Mouse (Mus musculus) limb, embryonic 13.5 days (tissue): ENCODE data around the gene Gm20489. TPM values are rescaled to one million over a fixed set of nuclear protein-coding genes. Genes with fewer than 3 reads are reported as not detected.

Source experiments
- ATAC-seq: fragments of 200-750 bp; cut with Nextera tagmentation; 2 replicates; pipeline ENCODE4 v1.8.0; 2017; ENCODE audit warnings: low read depth, moderate number of reproducible peaks, moderate TSS enrichment; ENCODE audit not compliant: low FRiP score
- H3K27ac ChIP-seq: fragments of 300-500 bp; sonication (generic); 2 replicates; pipeline ENCODE4 v1.5.1; 2015; ENCODE audit warnings: inconsistent platforms, mild to moderate bottlenecking, moderate library complexity
- H3K27me3 ChIP-seq: fragments of 300-500 bp; sonication (generic); 2 replicates; pipeline ENCODE4 v1.6.1; 2015; ENCODE audit warnings: mild to moderate bottlenecking, inconsistent platforms
- H3K36me3 ChIP-seq: fragments of 300-500 bp; sonication (generic); 2 replicates; pipeline ENCODE4 v1.6.1; 2015; ENCODE audit warnings: inconsistent platforms, mild to moderate bottlenecking, moderate library complexity
- H3K4me1 ChIP-seq: fragments of 300-500 bp; sonication (generic); 2 replicates; pipeline ENCODE4 v1.6.1; 2015; ENCODE audit warnings: inconsistent platforms
- H3K4me2 ChIP-seq: fragments of 300-500 bp; sonication (generic); replicated peaks from 2 replicates; pipeline ENCODE4 v1.6.1; 2015; ENCODE audit warnings: inconsistent platforms, mild to moderate bottlenecking, moderate library complexity
- H3K4me3 ChIP-seq: fragments of 300-500 bp; sonication (generic); 2 replicates; pipeline ENCODE4 v1.5.1; 2015; ENCODE audit warnings: moderate library complexity, mild to moderate bottlenecking, inconsistent platforms
- H3K9ac ChIP-seq: fragments of 300-500 bp; sonication (generic); 2 replicates; pipeline ENCODE4 v1.6.1; 2015; ENCODE audit warnings: mild to moderate bottlenecking, inconsistent platforms
- H3K9me3 ChIP-seq: fragments of 300-500 bp; sonication (generic); 2 replicates; pipeline ENCODE4 v1.6.1; 2016; ENCODE audit warnings: inconsistent platforms
- WGBS: fragments of 180-500 bp; shearing (Covaris S2); methylation state at CpG from one replicate; pipeline ENCODE4 v1.1.7; 2015; 5-methylcytosine and 5-hydroxymethylcytosine counted together
- polyA plus RNA-seq: library from polyadenylated mRNA; unstranded; fragments of >200 nt; fragmentation: Nextera tagmentation; extraction: Ambion mirVana; gene quantifications from 2 replicates; pipeline ENCODE4 v1.2.1, GENCODE M21; 2015

The Gm20489 gene
- not detected in 2 replicates for polyA plus RNA-seq

GRCm38 (mm10) chrX:101268755-101269124 lies at the start of gene Gm20489:
Gm20489 (minus strand) TSS chrX:101269023.
- H3K9me3 ChIP-seq, result no peaks in the 10 kb centered on the region
- no peak for ATAC-seq
- WGBS, result 44% methylated on average over 3 of the region's 3 CpGs
- H3K4me3 ChIP-seq, result no peak within 1 kb of the TSS
- H3K4me1 ChIP-seq, result peaks cover 2% of the 10 kb centered on the region; the same call in 1 of the 2 replicates
- H3K9ac ChIP-seq, result no peak within 1 kb of the TSS
- no peak within 1 kb of the TSS for H3K4me2 ChIP-seq
- peaks cover 20% of the 10 kb centered on the region; the same call in 1 of the 2 replicates for H3K27me3 ChIP-seq
- H3K36me3 ChIP-seq, result no peaks in the 10 kb centered on the region
- no peak within 1 kb of the TSS for H3K27ac ChIP-seq

GRCm38 (mm10) chrX:101313625-101314359 lies 45.0 kb upstream of the Gm20489 start:
- Histone ChIP-seq H3K9ac (no peak overlapping the region), H3K9me3 (no peaks in the 10 kb centered on the region), H3K4me2 (no peak overlapping the region), H3K4me3 (no peak overlapping the region), H3K4me1 (no peaks in the 10 kb centered on the region), H3K27ac (no peak overlapping the region), H3K36me3 (peaks cover 16% of the 10 kb centered on the region), H3K27me3 (peaks cover 10% of the 10 kb centered on the region; the same call in 1 of the 2 replicates)
- WGBS, result 38% methylated on average over 6 of the region's 6 CpGs
- ATAC-seq, result no peak

GRCm38 (mm10) chrX:101309299-101309698 lies 40.5 kb upstream of the Gm20489 start:
- H3K4me2 ChIP-seq, result no peak overlapping the region
- no peaks in the 10 kb centered on the region for H3K9me3 ChIP-seq
- WGBS, result 92% methylated on average over 5 of the region's 5 CpGs
- peaks cover 26% of the 10 kb centered on the region; the same call in 1 of the 2 replicates for H3K27me3 ChIP-seq
- no peak overlapping the region for H3K4me3 ChIP-seq
- peaks cover 10% of the 10 kb centered on the region for H3K36me3 ChIP-seq
- H3K27ac ChIP-seq, result no peak overlapping the region
- no peak overlapping the region for H3K9ac ChIP-seq
- ATAC-seq, result no peak
- no peaks in the 10 kb centered on the region for H3K4me1 ChIP-seq

GRCm38 (mm10) chrX:101304646-101305045 lies 35.8 kb upstream of the Gm20489 start:
- no peak overlapping the region for H3K9ac ChIP-seq
- H3K27ac ChIP-seq, result no peak overlapping the region
- 50% methylated on average over 2 of the region's 2 CpGs for WGBS
- H3K4me1 ChIP-seq, result peaks cover 28% of the 10 kb centered on the region
- no peak for ATAC-seq
- no peak overlapping the region for H3K4me3 ChIP-seq
- peaks cover 6% of the 10 kb centered on the region; the same call in 1 of the 2 replicates for H3K36me3 ChIP-seq
- peaks cover 25% of the 10 kb centered on the region for H3K27me3 ChIP-seq
- no peak overlapping the region for H3K4me2 ChIP-seq
- H3K9me3 ChIP-seq, result no peaks in the 10 kb centered on the region

GRCm38 (mm10) chrX:101301654-101302053 lies 32.8 kb upstream of the Gm20489 start:
- peaks cover 28% of the 10 kb centered on the region for H3K4me1 ChIP-seq
- 77% methylated on average over 9 of the region's 9 CpGs for WGBS
- no peak overlapping the region for H3K4me3 ChIP-seq
- H3K27me3 ChIP-seq, result peaks cover 16% of the 10 kb centered on the region
- H3K9me3 ChIP-seq, result no peaks in the 10 kb centered on the region
- peak overlapping the region; percentile 62 for H3K4me2 ChIP-seq
- no peak overlapping the region for H3K9ac ChIP-seq
- H3K36me3 ChIP-seq, result peaks cover 12% of the 10 kb centered on the region
- no peak for ATAC-seq
- H3K27ac ChIP-seq, result no peak overlapping the region; the same call in 1 of the 2 replicates

- Histone ChIP-seq H3K4me3 (peak overlapping the region; percentile 49), H3K27me3 (peaks cover 16% of the 10 kb centered on the region), H3K4me1 (peaks cover 28% of the 10 kb centered on the region), H3K27ac (peak overlapping the region; percentile 72), H3K36me3 (peaks cover 24% of the 10 kb centered on the region), H3K4me2 (peak overlapping the region; percentile 62), H3K9ac (peak overlapping the region; percentile 39), H3K9me3 (no peaks in the 10 kb centered on the region)
- ATAC-seq, result peak; percentile 25
- WGBS, result 36% methylated on average over 13 of the region's 13 CpGs
Observed at GRCm38 (mm10) chrX:101300427-101301030, 31.7 kb upstream of the Gm20489 start.

- peaks cover 29% of the 10 kb centered on the region for H3K36me3 ChIP-seq
- H3K27ac ChIP-seq, result peak overlapping the region; percentile 72
- no peaks in the 10 kb centered on the region for H3K9me3 ChIP-seq
- ATAC-seq, result peak; percentile 87
- peak overlapping the region; percentile 68 for H3K9ac ChIP-seq
- peaks cover 28% of the 10 kb centered on the region for H3K4me1 ChIP-seq
- H3K4me3 ChIP-seq, result peak overlapping the region; percentile 49
- H3K4me2 ChIP-seq, result peak overlapping the region; percentile 62
- WGBS, result 29% methylated on average over 11 of the region's 13 CpGs
- peaks cover 13% of the 10 kb centered on the region for H3K27me3 ChIP-seq
Observed at GRCm38 (mm10) chrX:101299473-101300426, 30.9 kb upstream of the Gm20489 start.

- H3K9me3 ChIP-seq, result no peaks in the 10 kb centered on the region
- H3K9ac ChIP-seq, result peak within 1 kb of the TSS; percentile 68
- H3K4me3 ChIP-seq, result peak within 1 kb of the TSS; percentile 49
- ATAC-seq, result no peak; the same call in 1 of the 2 replicates
- H3K27me3 ChIP-seq, result peaks cover 8% of the 10 kb centered on the region
- peaks cover 34% of the 10 kb centered on the region for H3K36me3 ChIP-seq
- peak within 1 kb of the TSS; percentile 72; the same call in 1 of the 2 replicates for H3K27ac ChIP-seq
- H3K4me2 ChIP-seq, result peak within 1 kb of the TSS; percentile 62
- H3K4me1 ChIP-seq, result peaks cover 26% of the 10 kb centered on the region
- WGBS, result 27% methylated on average over 12 of the region's 24 CpGs
Observed at GRCm38 (mm10) chrX:101299055-101299454, 30.2 kb upstream of the Gm20489 start, which contains the start of gene Nlgn3. Nlgn3 (plus strand) TSS chrX:101299168.

- H3K36me3 ChIP-seq, result peaks cover 90% of the 10 kb centered on the region
- no peak overlapping the region for H3K9ac ChIP-seq
- peaks cover 7% of the 10 kb centered on the region for H3K27me3 ChIP-seq
- H3K4me3 ChIP-seq, result no peak overlapping the region
- no peak overlapping the region for H3K27ac ChIP-seq
- H3K4me1 ChIP-seq, result no peaks in the 10 kb centered on the region
- WGBS, result 89% methylated on average over 10 of the region's 10 CpGs
- no peak overlapping the region for H3K4me2 ChIP-seq
- H3K9me3 ChIP-seq, result no peaks in the 10 kb centered on the region
- no peak for ATAC-seq
Observed at GRCm38 (mm10) chrX:101290111-101290510, 21.3 kb upstream of the Gm20489 start.

- 89% methylated on average over 7 of the region's 7 CpGs for WGBS
- peaks cover 6% of the 10 kb centered on the region for H3K27me3 ChIP-seq
- no peak overlapping the region for H3K9ac ChIP-seq
- no peak overlapping the region for H3K27ac ChIP-seq
- no peaks in the 10 kb centered on the region for H3K4me1 ChIP-seq
- no peak for ATAC-seq
- H3K36me3 ChIP-seq, result peaks cover 91% of the 10 kb centered on the region
- H3K4me3 ChIP-seq, result no peak overlapping the region
- no peak overlapping the region for H3K4me2 ChIP-seq
- H3K9me3 ChIP-seq, result no peaks in the 10 kb centered on the region
Observed at GRCm38 (mm10) chrX:101289037-101289436, 20.2 kb upstream of the Gm20489 start.

- no peak for ATAC-seq
- H3K27ac ChIP-seq, result no peak overlapping the region
- no peak overlapping the region for H3K4me2 ChIP-seq
- peaks cover 6% of the 10 kb centered on the region for H3K27me3 ChIP-seq
- peaks cover 91% of the 10 kb centered on the region for H3K36me3 ChIP-seq
- H3K9me3 ChIP-seq, result no peaks in the 10 kb centered on the region
- 94% methylated on average over 6 of the region's 6 CpGs for WGBS
- no peak overlapping the region for H3K4me3 ChIP-seq
- H3K9ac ChIP-seq, result no peak overlapping the region
- H3K4me1 ChIP-seq, result no peaks in the 10 kb centered on the region
Observed at GRCm38 (mm10) chrX:101288432-101288831, 19.6 kb upstream of the Gm20489 start.
